Mouse (Mus musculus): ENCODE results near the gene Lrch2. TPM values are rescaled to one million over a fixed set of nuclear protein-coding genes. Genes with fewer than 3 reads are reported as not detected.

Lrch2 gene
- total and polyA plus RNA-seq, 2 experiments from 2014 or later: 1.1 to 7.4 TPM

GRCm38 (mm10) chrX:147429753-147430152 is 124.1 kb downstream of the Lrch2 start:
- DNase-seq (ENCODE audit: low spot score) (peak; percentile 10), ATAC-seq (ENCODE audit: insufficient read depth, low read depth) (no peak; the same call in 1 of the 2 replicates)

GRCm38 (mm10) chrX:147429129-147429528 is 124.8 kb downstream of the Lrch2 start, which contains the start of gene Il13ra2:
Gene Il13ra2, minus strand, starts transcription at chrX:147429192.
- DNase-seq (ENCODE audit: low spot score): no peak
- H3K27ac ChIP-seq (ENCODE audit: low read depth): no peak within 1 kb of the TSS
- H3K36me3 ChIP-seq (replicated peaks; ENCODE audit: control insufficient read depth, insufficient read depth, low read length): no peaks in the 10 kb centered on the region
- no peak within 1 kb of the TSS for H3K4me2 ChIP-seq (ENCODE audit: low read depth, low read length)
- TF ChIP-seq CTCF (IDR thresholded peaks at IDR 0.05; ENCODE audit: low read depth) (no peak), EP300 (IDR thresholded peaks at IDR 0.05; ENCODE audit: low read depth) (no peak)
- no peaks in the 10 kb centered on the region for H3K4me1 ChIP-seq (ENCODE audit: control insufficient read depth, insufficient read depth)
- H3K27me3 ChIP-seq (ENCODE audit: control insufficient read depth, insufficient read depth, low read length): no peaks in the 10 kb centered on the region
- H3K9me3 ChIP-seq (replicated peaks; ENCODE audit: control insufficient read depth, low read length): no peaks in the 10 kb centered on the region
- H3K4me3 ChIP-seq (ENCODE audit: low read depth, low read length): no peak within 1 kb of the TSS
- no peak within 1 kb of the TSS for H3K9ac ChIP-seq (replicated peaks; ENCODE audit: low read depth, low read length)
- WGBS: 19% methylated on average over 1 of the region's 1 CpGs
- ATAC-seq (ENCODE audit: insufficient read depth, low read depth): no peak

More at GRCm38 (mm10) chrX:147429753-147430152, 124.1 kb downstream of the Lrch2 start:
- Histone ChIP-seq H3K27ac (ENCODE audit: low read depth) (no peak overlapping the region), H3K4me3 (ENCODE audit: low read depth, low read length) (no peak overlapping the region), H3K4me2 (ENCODE audit: low read depth, low read length) (no peak overlapping the region), H3K27me3 (ENCODE audit: control insufficient read depth, insufficient read depth, low read length) (no peaks in the 10 kb centered on the region), H3K4me1 (ENCODE audit: control insufficient read depth, insufficient read depth) (no peaks in the 10 kb centered on the region), H3K36me3 (replicated peaks; ENCODE audit: control insufficient read depth, insufficient read depth, low read length) (no peaks in the 10 kb centered on the region), H3K9ac (replicated peaks; ENCODE audit: low read depth, low read length) (no peak overlapping the region), H3K9me3 (replicated peaks; ENCODE audit: control insufficient read depth, low read length) (no peaks in the 10 kb centered on the region)
- WGBS: 35% methylated on average over 1 of the region's 1 CpGs
- TF ChIP-seq CTCF (IDR thresholded peaks at IDR 0.05; ENCODE audit: low read depth) (no peak), EP300 (IDR thresholded peaks at IDR 0.05; ENCODE audit: low read depth) (no peak)

Other genes with a start within 250 kb of the Lrch2 start
- not detected in 2 replicates for gene Il13ra2, start 124.9 kb downstream of the Lrch2 start, total RNA-seq (2014; rRNA removed; ENCODE audit: low replicate concordance)
- gene Il13ra2, start 124.9 kb downstream of the Lrch2 start, polyA plus RNA-seq (2015; fragmentation: Nextera tagmentation; extraction: Ambion mirVana): not detected in 2 replicates
- not detected in 2 replicates for gene Vmn1r239-ps, start 100.4 kb downstream of the Lrch2 start, total RNA-seq (2014; rRNA removed; ENCODE audit: low replicate concordance)
- not detected in 2 replicates for gene Vmn1r239-ps, start 100.4 kb downstream of the Lrch2 start, polyA plus RNA-seq (2015; fragmentation: Nextera tagmentation; extraction: Ambion mirVana)
- not detected in 2 replicates for gene Gm15128, start 211.9 kb upstream of the Lrch2 start, total RNA-seq (2014; rRNA removed; ENCODE audit: low replicate concordance)
- gene Gm15128, start 211.9 kb upstream of the Lrch2 start, polyA plus RNA-seq (2015; fragmentation: Nextera tagmentation; extraction: Ambion mirVana): not detected in 2 replicates

All from heart, postnatal 0 days (tissue).